Mouse (Mus musculus) embryonic fibroblast, embryonic 13.5 days (primary cell): Measurements from ENCODE around the gene Vmn2r-ps130. TPM values are rescaled to one million over a fixed set of nuclear protein-coding genes. Genes with fewer than 3 reads are reported as not detected.
"Not testable (repeated sequence)": the region's sequence is repeated elsewhere in the genome, so short reads cannot be mapped to it uniquely, and the experiment has no call there.

Source experiments
- H3K27ac ChIP-seq: 2 replicates; pipeline ENCODE4 v1.5.1; 2012; ENCODE audit warnings: low read length, control low read depth, inconsistent platforms; ENCODE audit not compliant: insufficient read depth
- H3K4me1 ChIP-seq: 2 replicates; pipeline ENCODE4 v1.6.1; 2011; ENCODE audit warnings: low read length; ENCODE audit not compliant: control insufficient read depth, insufficient read depth
- H3K4me3 ChIP-seq: 2 replicates; pipeline ENCODE4 v1.5.1; 2011; ENCODE audit warnings: mild to moderate bottlenecking, control low read depth, low read length; ENCODE audit not compliant: insufficient read depth
- polyA plus RNA-seq: library from polyadenylated mRNA; stranded (reverse); fragments of >200 nt; gene quantifications from 2 replicates; pipeline ENCODE4 v1.2.4, GENCODE M21; 2011; ENCODE audit warnings: low read depth; ENCODE audit not compliant: missing spikeins, insufficient read length

Gene Vmn2r-ps130
- not detected in 2 replicates for polyA plus RNA-seq

DNA sequence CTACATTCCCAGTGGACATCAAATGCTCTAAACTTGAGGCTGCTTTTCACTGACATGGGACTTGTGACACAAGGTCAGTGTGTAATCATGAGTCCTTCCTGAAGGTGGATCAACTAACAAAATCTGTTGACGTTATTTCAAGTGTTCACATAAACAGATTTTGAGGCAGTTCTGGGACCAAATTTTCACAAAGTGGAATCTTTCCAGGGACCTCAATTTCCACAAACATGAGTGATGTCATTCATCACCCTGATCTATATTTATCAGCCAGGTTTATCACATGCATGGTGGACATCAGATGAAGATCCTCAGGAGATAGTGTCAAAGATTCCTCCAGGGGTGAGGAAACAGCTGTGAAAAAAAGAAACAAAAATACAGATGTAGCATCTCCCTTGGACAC, at the start of gene Vmn2r-ps130:
Gene Vmn2r-ps130 (plus strand): TSS at position 301 of the 400 bp plus-strand sequence.
- not testable (repeated sequence) for H3K4me1 ChIP-seq, H3K27ac ChIP-seq, H3K4me3 ChIP-seq

Other genes starting within 250 kb of the Vmn2r-ps130 start
- gene Zfp945, start 194.0 kb upstream of the Vmn2r-ps130 start, polyA plus RNA-seq, result 13.5 and 20.1 TPM in 2 replicates
- not detected in 2 replicates for gene Vmn2r113, start 118.2 kb upstream of the Vmn2r-ps130 start, polyA plus RNA-seq
- 7.6 and 11.0 TPM in 2 replicates for gene Zfp40, start 132.1 kb downstream of the Vmn2r-ps130 start, polyA plus RNA-seq